Mouse (Mus musculus) lung, embryonic 16.5 days (tissue): ENCODE results near the gene Psmd7. TPM values are rescaled to one million over a fixed set of nuclear protein-coding genes. Genes with fewer than 3 reads are reported as not detected.

ENCODE experiments used
- ATAC-seq: fragments of 200-750 bp; cut with Nextera tagmentation; 2 replicates; pipeline ENCODE4 v1.8.0; 2017; ENCODE audit warnings: low read depth, mild to moderate bottlenecking, moderate library complexity
- H3K27ac ChIP-seq: fragments of 300-500 bp; sonication (generic); 2 replicates; pipeline ENCODE4 v1.5.1; 2014; ENCODE audit warnings: mild to moderate bottlenecking, control low read depth, low read length
- H3K27me3 ChIP-seq: fragments of 300-500 bp; sonication (generic); 2 replicates; pipeline ENCODE4 v1.6.1; 2014; ENCODE audit warnings: low read depth, low read length, mixed read lengths; ENCODE audit not compliant: control insufficient read depth, insufficient read depth
- H3K36me3 ChIP-seq: fragments of 300-500 bp; sonication (generic); 2 replicates; pipeline ENCODE4 v1.6.1; 2014; ENCODE audit warnings: low read length; ENCODE audit not compliant: control insufficient read depth, insufficient read depth
- H3K4me1 ChIP-seq: fragments of 300-500 bp; sonication (generic); replicated peaks from 2 replicates; pipeline ENCODE4 v1.6.1; 2014; ENCODE audit warnings: low read length, mixed read lengths; ENCODE audit not compliant: control insufficient read depth, insufficient read depth
- H3K4me2 ChIP-seq: fragments of 300-500 bp; sonication (generic); 2 replicates; pipeline ENCODE4 v1.6.1; 2014; ENCODE audit warnings: low read depth, low read length, control low read depth
- H3K4me3 ChIP-seq: fragments of 300-500 bp; sonication (generic); 2 replicates; pipeline ENCODE4 v1.5.1; 2014; ENCODE audit warnings: mild to moderate bottlenecking, low read length, control low read depth
- H3K9ac ChIP-seq: fragments of 300-500 bp; sonication (generic); 2 replicates; pipeline ENCODE4 v1.6.1; 2014; ENCODE audit warnings: low read length, control low read depth
- H3K9me3 ChIP-seq: fragments of 300-500 bp; sonication (generic); 2 replicates; pipeline ENCODE4 v1.6.1; 2016; ENCODE audit warnings: low read length; ENCODE audit not compliant: control insufficient read depth
- WGBS: fragments of 180-500 bp; shearing (Covaris S2); extraction: QIAGEN DNeasy Blood & Tissue Kit; methylation state at CpG from one replicate; pipeline ENCODE4 v1.1.7; 2014; 5-methylcytosine and 5-hydroxymethylcytosine counted together
- polyA plus RNA-seq: library from polyadenylated mRNA; unstranded; fragments of >200 nt; fragmentation: Nextera tagmentation; extraction: Ambion mirVana; gene quantifications from 2 replicates; pipeline ENCODE4 v1.2.1, GENCODE M21; 2015

Psmd7 gene
- polyA plus RNA-seq, 1 experiment from 2014 or later = 232 TPM

DNA sequence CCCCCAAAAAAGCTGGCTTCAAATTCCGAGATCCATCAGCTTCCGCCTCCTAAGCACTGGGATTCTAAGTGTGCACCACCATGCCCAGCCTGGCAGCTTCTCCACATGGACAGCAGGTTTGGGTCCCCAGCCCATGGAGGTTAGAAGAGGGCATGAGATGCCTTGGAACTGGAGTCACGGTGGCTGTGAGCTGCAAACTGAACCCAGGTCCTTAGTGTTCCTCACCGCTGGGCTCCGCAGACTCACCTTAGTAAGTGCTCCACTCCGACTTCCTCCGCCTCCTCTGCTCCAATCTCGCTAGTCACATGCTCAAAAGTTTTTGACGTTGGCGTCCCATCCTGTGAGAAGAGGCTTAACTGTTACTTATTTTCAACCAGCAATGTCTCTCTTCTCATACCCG is 6.1 kb downstream of the Psmd7 start:
- peaks cover 46% of the 10 kb centered on the region for H3K36me3 ChIP-seq
- H3K4me1 ChIP-seq = peaks cover 7% of the 10 kb centered on the region
- no peak overlapping the region for H3K9ac ChIP-seq
- ATAC-seq = no peak
- no peaks in the 10 kb centered on the region for H3K9me3 ChIP-seq
- no peak overlapping the region for H3K4me2 ChIP-seq
- no peak overlapping the region for H3K27ac ChIP-seq
- 91% methylated on average over 11 of the region's 11 CpGs for WGBS
- H3K4me3 ChIP-seq = no peak overlapping the region
- no peaks in the 10 kb centered on the region for H3K27me3 ChIP-seq

DNA sequence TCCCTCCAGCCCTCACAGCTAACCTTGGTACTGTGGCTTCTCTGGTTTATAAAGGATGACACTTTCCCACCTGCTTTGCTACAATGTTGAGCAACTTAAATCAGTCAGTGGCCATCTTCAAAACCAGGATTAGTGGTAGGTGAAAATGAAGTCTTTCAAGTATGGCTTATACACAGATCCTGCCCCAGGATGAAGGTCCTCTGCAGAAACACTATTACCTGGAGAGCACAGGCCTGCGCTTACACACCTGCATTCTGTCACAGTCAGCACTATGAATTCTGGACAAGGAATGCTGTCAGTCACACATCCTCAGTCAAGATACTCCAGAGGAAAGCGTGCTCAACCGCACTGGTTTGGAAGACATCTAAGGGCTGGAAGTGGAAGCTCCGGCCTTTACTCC is 6.7 kb downstream of the Psmd7 start:
- Histone ChIP-seq H3K27me3 (no peaks in the 10 kb centered on the region), H3K9ac (no peak overlapping the region), H3K4me2 (no peak overlapping the region), H3K9me3 (no peaks in the 10 kb centered on the region), H3K27ac (no peak overlapping the region), H3K4me3 (no peak overlapping the region), H3K36me3 (peaks cover 46% of the 10 kb centered on the region), H3K4me1 (peaks cover 1% of the 10 kb centered on the region)
- WGBS = 95% methylated on average over 4 of the region's 4 CpGs
- no peak for ATAC-seq

DNA sequence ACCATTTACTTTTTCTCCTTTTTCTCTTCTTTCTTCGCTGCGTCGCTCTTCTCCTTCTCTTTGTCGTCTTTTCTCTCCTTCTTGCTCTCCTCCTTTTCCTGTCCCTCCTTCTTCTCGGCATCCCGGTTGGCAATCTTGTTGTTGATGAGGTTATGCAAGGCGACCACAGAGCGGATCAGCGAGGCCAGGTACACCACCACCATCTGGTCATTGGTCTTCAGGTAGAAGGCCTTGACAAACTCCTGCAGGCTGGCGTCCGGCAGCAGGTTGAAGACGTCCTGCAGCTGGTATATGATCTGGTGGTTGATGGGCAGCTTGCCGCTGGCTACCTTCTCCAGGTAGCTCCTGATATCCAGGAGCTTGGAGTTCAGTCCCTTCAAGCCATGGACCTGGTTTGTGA is 7.4 kb downstream of the Psmd7 start:
- Histone ChIP-seq H3K27ac (no peak overlapping the region), H3K9me3 (no peaks in the 10 kb centered on the region), H3K27me3 (no peaks in the 10 kb centered on the region), H3K4me1 (no peaks in the 10 kb centered on the region), H3K9ac (no peak overlapping the region), H3K4me3 (no peak overlapping the region), H3K36me3 (peaks cover 46% of the 10 kb centered on the region), H3K4me2 (no peak overlapping the region)
- ATAC-seq = no peak
- WGBS = 91% methylated on average over 13 of the region's 13 CpGs

DNA sequence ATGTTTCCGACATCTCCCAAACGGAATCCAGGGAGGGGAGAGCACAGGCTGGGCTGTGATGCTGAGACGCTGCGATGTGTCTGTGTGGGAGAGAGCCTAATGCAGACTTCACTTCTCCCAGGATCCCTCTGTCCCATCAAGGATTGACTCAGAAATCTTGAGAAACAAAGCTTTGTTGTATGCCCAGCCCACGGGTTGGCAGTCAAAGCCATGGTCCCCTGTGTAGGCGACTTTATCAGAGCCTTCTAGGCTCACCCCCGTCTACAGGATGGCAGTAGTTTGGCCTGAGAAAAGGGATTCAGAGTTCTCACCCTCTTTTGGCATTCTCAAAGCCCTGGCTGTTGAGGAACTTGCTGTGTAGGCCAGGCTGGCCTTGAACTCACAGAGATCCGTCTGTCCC is 9.7 kb downstream of the Psmd7 start:
- no peak for ATAC-seq
- Histone ChIP-seq H3K36me3 (peaks cover 34% of the 10 kb centered on the region), H3K27me3 (no peaks in the 10 kb centered on the region), H3K4me1 (no peaks in the 10 kb centered on the region), H3K27ac (no peak overlapping the region), H3K9me3 (no peaks in the 10 kb centered on the region), H3K4me2 (no peak overlapping the region), H3K4me3 (no peak overlapping the region), H3K9ac (no peak overlapping the region)
- WGBS = 81% methylated on average over 8 of the region's 8 CpGs

DNA sequence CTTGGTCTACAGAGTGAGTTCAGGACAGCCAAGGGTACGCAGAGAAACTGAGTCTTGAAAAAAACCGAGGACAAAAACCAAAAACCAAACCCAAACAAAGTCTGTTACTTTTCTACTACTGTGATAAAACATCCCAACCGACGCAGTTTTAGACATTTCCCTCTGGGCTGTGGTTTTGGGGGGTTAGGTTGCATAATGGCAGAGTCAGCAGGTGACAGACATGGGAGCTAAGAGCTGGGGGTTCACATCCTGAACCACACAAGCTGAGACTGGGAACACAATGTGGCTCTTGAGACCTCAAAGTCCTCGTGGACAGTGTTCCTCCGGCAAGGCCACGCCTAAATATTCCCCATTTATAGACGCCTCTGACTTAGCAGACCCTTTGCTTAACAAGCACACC is 10.1 kb downstream of the Psmd7 start:
- no peaks in the 10 kb centered on the region for H3K4me1 ChIP-seq
- H3K9me3 ChIP-seq = no peaks in the 10 kb centered on the region
- peaks cover 30% of the 10 kb centered on the region for H3K36me3 ChIP-seq
- H3K4me3 ChIP-seq = no peak overlapping the region
- H3K27me3 ChIP-seq = no peaks in the 10 kb centered on the region
- no peak overlapping the region for H3K27ac ChIP-seq
- H3K9ac ChIP-seq = no peak overlapping the region
- no peak for ATAC-seq
- WGBS = 84% methylated on average over 8 of the region's 8 CpGs
- H3K4me2 ChIP-seq = no peak overlapping the region

DNA sequence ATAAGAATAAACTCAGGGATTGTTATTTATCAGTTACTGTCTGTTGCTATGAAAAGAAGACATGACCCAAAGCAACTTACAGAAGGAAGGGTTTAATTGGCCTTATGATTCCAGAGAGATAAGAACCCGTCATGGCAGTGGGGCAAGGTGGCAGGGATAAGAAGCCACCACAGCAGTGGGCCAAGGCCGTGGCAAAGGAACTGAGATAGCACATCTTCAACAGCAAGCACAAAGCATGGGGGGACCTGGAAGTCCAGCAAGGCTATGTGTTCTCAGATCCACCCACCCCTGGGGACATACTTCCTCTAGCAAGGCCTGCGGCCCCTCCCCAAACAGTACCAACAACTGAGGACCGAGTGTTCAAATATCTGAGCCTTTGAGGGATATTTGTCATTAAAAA is 10.6 kb downstream of the Psmd7 start:
- Histone ChIP-seq H3K27ac (no peak overlapping the region), H3K9me3 (no peaks in the 10 kb centered on the region), H3K4me2 (no peak overlapping the region), H3K4me1 (no peaks in the 10 kb centered on the region), H3K36me3 (peaks cover 25% of the 10 kb centered on the region), H3K9ac (no peak overlapping the region), H3K4me3 (no peak overlapping the region), H3K27me3 (no peaks in the 10 kb centered on the region)
- WGBS = 65% methylated on average over 4 of the region's 4 CpGs
- no peak for ATAC-seq

DNA sequence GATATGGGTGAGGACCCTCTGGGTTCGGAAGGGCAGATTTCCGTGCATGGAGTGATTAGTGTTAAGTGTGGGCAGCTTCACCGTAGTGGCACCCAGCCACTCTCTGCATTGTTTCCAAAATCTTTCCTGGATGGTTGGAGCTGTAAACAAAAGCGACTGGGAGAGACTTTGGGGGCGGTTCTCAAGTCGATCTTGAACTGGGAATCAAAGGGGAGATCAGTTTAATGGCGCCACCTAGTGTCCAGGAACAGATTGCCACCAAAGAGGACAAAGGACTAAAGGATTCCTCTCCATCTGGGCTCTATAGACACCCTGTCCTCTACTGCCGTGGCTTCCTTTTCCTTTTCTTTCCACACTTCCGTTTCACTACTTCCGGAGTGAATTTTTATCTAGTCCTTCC is 11.6 kb downstream of the Psmd7 start:
- peaks cover 16% of the 10 kb centered on the region for H3K36me3 ChIP-seq
- H3K9me3 ChIP-seq = no peaks in the 10 kb centered on the region
- peak; percentile 76 for ATAC-seq
- H3K27me3 ChIP-seq = no peaks in the 10 kb centered on the region
- H3K4me2 ChIP-seq = peak overlapping the region; percentile 47
- no peaks in the 10 kb centered on the region for H3K4me1 ChIP-seq
- 5% methylated on average over 10 of the region's 10 CpGs for WGBS
- peak overlapping the region; percentile 13; the same call in 1 of the 2 replicates for H3K4me3 ChIP-seq
- H3K9ac ChIP-seq = no peak overlapping the region; the same call in 1 of the 2 replicates
- no peak overlapping the region for H3K27ac ChIP-seq

DNA sequence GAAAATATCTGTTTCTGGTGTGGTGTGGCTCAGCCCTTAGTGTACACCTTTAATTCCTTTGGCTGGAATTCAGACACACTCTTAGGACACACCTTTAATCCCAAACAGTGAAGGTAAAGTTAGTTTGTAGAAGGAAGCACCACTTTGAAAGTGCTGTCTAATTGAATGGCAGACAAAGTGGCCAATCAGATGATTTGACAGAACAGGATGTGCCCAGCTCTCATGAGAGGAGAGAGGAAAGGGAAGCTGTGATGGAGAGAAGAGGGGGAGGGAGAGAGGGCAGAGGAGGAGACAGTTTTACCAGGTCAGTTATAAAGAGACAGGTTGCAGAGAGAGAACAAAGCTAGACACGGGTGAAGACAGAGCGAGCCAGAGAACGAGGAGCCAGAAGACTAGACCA is 13.5 kb downstream of the Psmd7 start:
- no peaks in the 10 kb centered on the region for H3K27me3 ChIP-seq
- no peaks in the 10 kb centered on the region for H3K9me3 ChIP-seq
- no peak overlapping the region for H3K27ac ChIP-seq
- WGBS = 77% methylated on average over 3 of the region's 3 CpGs
- H3K4me1 ChIP-seq = no peaks in the 10 kb centered on the region
- H3K4me2 ChIP-seq = no peak overlapping the region
- no peak overlapping the region for H3K4me3 ChIP-seq
- no peak for ATAC-seq
- H3K36me3 ChIP-seq = peaks cover 4% of the 10 kb centered on the region; the same call in 1 of the 2 replicates
- no peak overlapping the region for H3K9ac ChIP-seq

DNA sequence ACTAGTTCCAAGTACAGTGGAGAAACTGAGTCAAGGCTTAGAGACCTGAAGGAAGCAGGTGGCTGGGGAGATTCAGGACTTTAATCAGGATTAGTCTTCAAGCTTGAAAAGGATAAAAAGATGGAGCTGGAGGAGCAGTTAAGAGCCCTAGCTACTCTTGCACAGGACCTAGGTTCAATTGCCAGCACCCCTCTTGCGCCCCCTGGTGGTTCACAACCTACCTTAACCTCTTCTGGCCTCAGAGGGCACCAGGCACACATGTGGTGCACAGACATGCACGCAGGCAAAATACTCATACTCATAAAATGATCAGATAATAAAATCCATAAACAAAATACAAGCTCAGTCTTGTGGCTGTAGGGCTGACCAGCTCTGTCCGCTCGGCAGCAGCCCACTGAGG is 15.8 kb downstream of the Psmd7 start:
- no peaks in the 10 kb centered on the region for H3K9me3 ChIP-seq
- H3K4me2 ChIP-seq = no peak overlapping the region
- H3K4me3 ChIP-seq = no peak overlapping the region
- no peaks in the 10 kb centered on the region for H3K36me3 ChIP-seq
- no peak for ATAC-seq
- H3K27me3 ChIP-seq = no peaks in the 10 kb centered on the region
- no peak overlapping the region for H3K9ac ChIP-seq
- WGBS = 54% methylated on average over 4 of the region's 4 CpGs
- H3K4me1 ChIP-seq = no peaks in the 10 kb centered on the region
- H3K27ac ChIP-seq = no peak overlapping the region

DNA sequence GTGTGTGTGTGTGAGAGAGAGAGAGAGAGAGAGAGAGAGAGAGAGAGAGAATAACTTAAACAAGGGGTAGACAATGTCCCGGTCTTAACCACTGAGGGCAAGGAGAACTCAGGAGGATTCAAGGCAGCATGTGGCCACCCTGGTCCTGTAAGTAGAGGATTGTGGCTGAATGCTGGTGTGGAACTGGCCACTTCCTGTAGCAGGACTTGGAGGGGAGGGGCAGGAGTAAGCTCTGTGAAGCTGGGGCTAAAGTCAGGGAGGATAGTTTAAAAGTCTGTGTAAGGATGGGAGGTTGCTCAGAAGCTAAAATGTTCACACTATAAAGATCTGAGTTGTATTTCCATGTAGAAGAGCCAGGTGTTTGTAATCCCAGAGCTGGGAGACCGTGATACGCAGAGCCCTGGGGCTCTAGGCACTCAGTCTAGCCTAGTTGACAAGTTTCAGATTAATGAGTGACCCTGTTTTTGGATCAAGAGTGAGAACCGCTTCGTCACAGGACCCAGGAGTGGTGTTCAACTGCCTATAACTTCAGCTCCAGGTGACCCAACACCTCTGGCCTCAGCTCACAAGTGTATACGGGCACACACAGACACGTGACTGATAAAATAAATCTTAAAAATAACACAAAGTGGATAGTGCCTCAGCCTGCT is 16.7 kb downstream of the Psmd7 start:
- H3K4me1 ChIP-seq = no peaks in the 10 kb centered on the region
- no peak overlapping the region for H3K4me3 ChIP-seq
- no peak for ATAC-seq
- H3K4me2 ChIP-seq = no peak overlapping the region
- H3K27ac ChIP-seq = no peak overlapping the region
- H3K36me3 ChIP-seq = no peaks in the 10 kb centered on the region
- WGBS = 68% methylated on average over 7 of the region's 7 CpGs
- H3K9me3 ChIP-seq = no peaks in the 10 kb centered on the region
- H3K9ac ChIP-seq = no peak overlapping the region
- H3K27me3 ChIP-seq = no peaks in the 10 kb centered on the region
